Mouse (Mus musculus): ENCODE results near the gene Snx25. TPM values are rescaled to one million over a fixed set of nuclear protein-coding genes. Genes with fewer than 3 reads are reported as not detected.

Snx25 gene
- total RNA-seq, 1 experiment: 8.1 TPM

- no peaks in the 10 kb centered on the region for H3K9me3 ChIP-seq (ENCODE audit: control insufficient read depth, insufficient read depth, low read depth, low read length)
- in situ Hi-C loops (cut with MboI; ENCODE audit: low sequenced_read_pairs in 2 of 2, unreplicated experiment in 2 of 2): no loop called here
- H3K4me3 ChIP-seq (ENCODE audit: insufficient read depth in 1 of 2, low read depth in 1 of 2, low read length in 2 of 2, poor library complexity in 1 of 2, severe bottlenecking in 1 of 2): no peak overlapping the region
- H3K4me1 ChIP-seq (ENCODE audit: control insufficient read depth in 2 of 2, insufficient read depth in 2 of 2, low read length in 2 of 2, poor library complexity in 1 of 2): no peaks in the 10 kb centered on the region
- no peak for TF ChIP-seq HCFC1 (IDR thresholded peaks at IDR 0.05; ENCODE audit: borderline replicate concordance, insufficient read depth, low read length)
- TF ChIP-seq ZC3H11A (IDR thresholded peaks at IDR 0.05; ENCODE audit: borderline replicate concordance, low read depth, low read length): no peak
- no peak for TF ChIP-seq ZNF384 (IDR thresholded peaks at IDR 0.05; ENCODE audit: low read depth, low read length)
- TF ChIP-seq MAFK (IDR thresholded peaks at IDR 0.05; ENCODE audit: insufficient read depth, low read depth, low read length): no peak
- TF ChIP-seq CHD2 (IDR thresholded peaks at IDR 0.05; ENCODE audit: low read depth, low read length): no peak
- no peaks in the 10 kb centered on the region for H3K36me3 ChIP-seq (ENCODE audit: control insufficient read depth, insufficient read depth, low read length, poor library complexity, severe bottlenecking)
- DNase-seq (ENCODE audit: low read depth, low spot score): no peak
- no peak overlapping the region for H3K27ac ChIP-seq (ENCODE audit: insufficient read depth, low read depth, low read length, poor library complexity, severe bottlenecking)
- H3K9ac ChIP-seq (ENCODE audit: insufficient read depth, low read depth, low read length, poor library complexity, severe bottlenecking): no peak overlapping the region
Measured at GRCm38 (mm10) chr8:45990631-45991310, 161.2 kb downstream of the Snx25 start.

GRCm38 (mm10) chr8:45988189-45988588, 163.8 kb downstream of the Snx25 start:
- no peaks in the 10 kb centered on the region for H3K9me3 ChIP-seq (ENCODE audit: control insufficient read depth, insufficient read depth, low read depth, low read length)
- TF ChIP-seq ZNF384 (IDR thresholded peaks at IDR 0.05; ENCODE audit: low read depth, low read length): no peak
- TF ChIP-seq CHD2 (IDR thresholded peaks at IDR 0.05; ENCODE audit: low read depth, low read length): no peak
- no peak for TF ChIP-seq ZC3H11A (IDR thresholded peaks at IDR 0.05; ENCODE audit: borderline replicate concordance, low read depth, low read length)
- TF ChIP-seq MAFK (IDR thresholded peaks at IDR 0.05; ENCODE audit: insufficient read depth, low read depth, low read length): no peak
- TF ChIP-seq HCFC1 (IDR thresholded peaks at IDR 0.05; ENCODE audit: borderline replicate concordance, insufficient read depth, low read length): no peak
- no peak overlapping the region for H3K4me3 ChIP-seq (ENCODE audit: insufficient read depth in 1 of 2, low read depth in 1 of 2, low read length in 2 of 2, poor library complexity in 1 of 2, severe bottlenecking in 1 of 2)
- in situ Hi-C loops (cut with MboI; ENCODE audit: low sequenced_read_pairs in 2 of 2, unreplicated experiment in 2 of 2): no loop called here
- H3K4me1 ChIP-seq (ENCODE audit: control insufficient read depth in 2 of 2, insufficient read depth in 2 of 2, low read length in 2 of 2, poor library complexity in 1 of 2): no peaks in the 10 kb centered on the region
- H3K9ac ChIP-seq (ENCODE audit: insufficient read depth, low read depth, low read length, poor library complexity, severe bottlenecking): no peak overlapping the region
- H3K36me3 ChIP-seq (ENCODE audit: control insufficient read depth, insufficient read depth, low read length, poor library complexity, severe bottlenecking): no peaks in the 10 kb centered on the region
- no peak for DNase-seq (ENCODE audit: low read depth, low spot score)
- H3K27ac ChIP-seq (ENCODE audit: insufficient read depth, low read depth, low read length, poor library complexity, severe bottlenecking): no peak overlapping the region

- Histone ChIP-seq H3K4me3 (ENCODE audit: insufficient read depth in 1 of 2, low read depth in 1 of 2, low read length in 2 of 2, poor library complexity in 1 of 2, severe bottlenecking in 1 of 2) (no peak overlapping the region), H3K9me3 (ENCODE audit: control insufficient read depth, insufficient read depth, low read depth, low read length) (no peaks in the 10 kb centered on the region), H3K27ac (ENCODE audit: insufficient read depth, low read depth, low read length, poor library complexity, severe bottlenecking) (no peak overlapping the region), H3K9ac (ENCODE audit: insufficient read depth, low read depth, low read length, poor library complexity, severe bottlenecking) (no peak overlapping the region), H3K36me3 (ENCODE audit: control insufficient read depth, insufficient read depth, low read length, poor library complexity, severe bottlenecking) (no peaks in the 10 kb centered on the region), H3K4me1 (ENCODE audit: control insufficient read depth in 2 of 2, insufficient read depth in 2 of 2, low read length in 2 of 2, poor library complexity in 1 of 2) (no peaks in the 10 kb centered on the region)
- DNase-seq (ENCODE audit: low read depth, low spot score): no peak
- TF ChIP-seq HCFC1 (IDR thresholded peaks at IDR 0.05; ENCODE audit: borderline replicate concordance, insufficient read depth, low read length) (no peak), ZNF384 (IDR thresholded peaks at IDR 0.05; ENCODE audit: low read depth, low read length) (no peak), ZC3H11A (IDR thresholded peaks at IDR 0.05; ENCODE audit: borderline replicate concordance, low read depth, low read length) (no peak), MAFK (IDR thresholded peaks at IDR 0.05; ENCODE audit: insufficient read depth, low read depth, low read length) (no peak), CHD2 (IDR thresholded peaks at IDR 0.05; ENCODE audit: low read depth, low read length) (no peak)
- in situ Hi-C loops (cut with MboI; ENCODE audit: low sequenced_read_pairs in 2 of 2, unreplicated experiment in 2 of 2): no loop called here
Measured at GRCm38 (mm10) chr8:45986665-45987064, 165.3 kb downstream of the Snx25 start.

Other genes starting within 250 kb of the Snx25 start
- not detected in 2 replicates for gene Ccdc110, start 217.5 kb downstream of the Snx25 start, total RNA-seq (2012; rRNA removed)
- 0.16 and 0.36 TPM in 2 replicates for gene 1700029J07Rik, start 176.9 kb downstream of the Snx25 start, total RNA-seq (2012; rRNA removed)
- 17.1 and 21.7 TPM in 2 replicates for gene Ufsp2, start 176.6 kb downstream of the Snx25 start, total RNA-seq (2012; rRNA removed)
- 0.13 and 0.26 TPM in 2 replicates for gene Lrp2bp, start 152.9 kb downstream of the Snx25 start, total RNA-seq (2012; rRNA removed)
- gene Ankrd37, start 146.5 kb downstream of the Snx25 start, total RNA-seq (2012; rRNA removed): 12.3 and 13.6 TPM in 2 replicates
- gene Cfap97, start 388 bp downstream of the Snx25 start, total RNA-seq (2012; rRNA removed): 5.7 and 7.4 TPM in 2 replicates
- 168 and 284 TPM in 2 replicates for gene Slc25a4, start 59.1 kb upstream of the Snx25 start, total RNA-seq (2012; rRNA removed)
- gene Helt, start 142.5 kb upstream of the Snx25 start, total RNA-seq (2012; rRNA removed): not detected in 2 replicates

All from ES-E14 (cell line).